Mouse (Mus musculus) myocyte (in vitro differentiated cells): ENCODE data around the gene Klrb1b. TPM values are rescaled to one million over a fixed set of nuclear protein-coding genes. Genes with fewer than 3 reads are reported as not detected.
"Not testable (repeated sequence)": the region's sequence is repeated elsewhere in the genome, so short reads cannot be mapped to it uniquely, and the experiment has no call there.

Experiments used
- H3K27me3 ChIP-seq: one replicate; pipeline ENCODE4 v1.6.1; 2011; ENCODE audit not compliant: control insufficient read depth, insufficient read depth, insufficient read length
- H3K36me3 ChIP-seq: one replicate; pipeline ENCODE4 v1.6.1; 2011; ENCODE audit not compliant: control insufficient read depth, insufficient read depth
- H3K4me2 ChIP-seq: one replicate; pipeline ENCODE4 v1.6.1; 2011; ENCODE audit warnings: low read depth, control low read depth
- H3K4me3 ChIP-seq: one replicate; pipeline ENCODE4 v1.5.1; 2011; ENCODE audit warnings: mild to moderate bottlenecking, control low read depth, moderate library complexity
- H3K79me2 ChIP-seq: one replicate; pipeline ENCODE4 v1.6.1; 2011; ENCODE audit not compliant: control insufficient read depth, insufficient read depth
- H3ac ChIP-seq: one replicate; pipeline ENCODE4 v1.6.1; 2011; ENCODE audit not compliant: control insufficient read depth, insufficient read length
- CEBPB ChIP-seq: IDR thresholded peaks from 2 replicates; pipeline ENCODE4 v1.6.1; 2011; ENCODE audit warnings: mild to moderate bottlenecking, moderate library complexity; ENCODE audit not compliant: poor library complexity, insufficient read depth, severe bottlenecking
- E2F4 ChIP-seq: IDR thresholded peaks from one replicate; pipeline ENCODE4 v1.6.1; 2011; ENCODE audit warnings: mild to moderate bottlenecking, control low read depth, moderate library complexity; ENCODE audit not compliant: insufficient read depth
- MAX ChIP-seq: IDR thresholded peaks from one replicate; pipeline ENCODE4 v1.6.1; 2011; ENCODE audit warnings: low read depth, mild to moderate bottlenecking, control low read depth
- MYOD1 ChIP-seq, 3 experiments: IDR thresholded peaks; one replicate each; pipeline ENCODE4 v1.6.1; 2011; ENCODE audit warnings: control low read depth in 2 of 3, low read depth in 2 of 3, mild to moderate bottlenecking in 2 of 3, moderate library complexity in 1 of 3; ENCODE audit not compliant: insufficient read length in 2 of 3, control insufficient read depth in 1 of 3
- MYOG ChIP-seq, 3 experiments: IDR thresholded peaks; one replicate each; pipeline ENCODE4 v1.6.1; 2011; ENCODE audit warnings: control low read depth in 2 of 3, low read depth in 2 of 3, mild to moderate bottlenecking in 2 of 3; ENCODE audit not compliant: insufficient read length in 2 of 3, control insufficient read depth in 1 of 3, insufficient read depth in 1 of 3
- POLR2A ChIP-seq: IDR thresholded peaks from one replicate; pipeline ENCODE4 v1.6.1; 2011; ENCODE audit warnings: low read depth, mild to moderate bottlenecking, control low read depth, moderate library complexity; ENCODE audit not compliant: insufficient read length
- POLR2AphosphoS2 ChIP-seq: IDR thresholded peaks from one replicate; pipeline ENCODE4 v1.6.1; 2011; ENCODE audit warnings: low read depth, control low read depth; ENCODE audit not compliant: insufficient read length
- REST ChIP-seq: IDR thresholded peaks from one replicate; pipeline ENCODE4 v1.6.1; 2011; ENCODE audit warnings: mild to moderate bottlenecking, control low read depth, moderate library complexity; ENCODE audit not compliant: insufficient read depth, insufficient read length
- SRF ChIP-seq: IDR thresholded peaks from one replicate; pipeline ENCODE4 v1.6.1; 2011; ENCODE audit warnings: low read depth; ENCODE audit not compliant: control insufficient read depth, insufficient read length
- TCF12 ChIP-seq: IDR thresholded peaks from one replicate; pipeline ENCODE4 v1.6.1; 2011; ENCODE audit warnings: mild to moderate bottlenecking, control low read depth; ENCODE audit not compliant: poor library complexity, insufficient read depth, severe bottlenecking
- TCF3 ChIP-seq: IDR thresholded peaks from one replicate; pipeline ENCODE4 v1.6.1; 2011; ENCODE audit warnings: low read depth, control low read depth; ENCODE audit not compliant: insufficient read length
- USF1 ChIP-seq: IDR thresholded peaks from one replicate; pipeline ENCODE4 v1.6.1; 2011; ENCODE audit warnings: low read depth, mild to moderate bottlenecking, control low read depth, moderate library complexity
- polyA plus RNA-seq: library from polyadenylated mRNA; unstranded; fragments of >200 nt; fragmentation: generic; extraction: Trizol; gene quantifications from one replicate; pipeline ENCODE4 v1.2.1, GENCODE M21; 2012; ENCODE audit warnings: missing spikeins

Gene Klrb1b
- polyA plus RNA-seq, 1 experiment = not detected

DNA sequence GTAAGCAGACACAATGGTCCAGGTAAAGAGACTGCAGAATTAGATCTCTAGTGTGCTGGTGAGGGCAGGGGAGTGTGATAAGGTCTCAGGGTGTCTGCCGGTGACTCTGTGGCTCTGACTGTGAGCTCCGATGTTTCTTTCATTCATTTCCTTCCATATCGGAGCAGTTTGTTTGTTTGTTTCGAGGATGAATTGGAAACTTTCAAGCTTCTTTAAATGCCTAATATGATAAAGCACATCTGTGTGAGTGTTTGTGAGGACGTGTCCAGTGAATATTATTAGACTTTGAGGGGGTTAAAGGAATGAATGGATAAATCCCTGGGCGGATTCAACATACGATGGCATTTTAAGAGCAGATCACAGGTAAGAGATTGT is 26.2 kb downstream of the Klrb1b start:
- H3ac ChIP-seq = peak overlapping the region; percentile 58
- H3K4me3 ChIP-seq = peak overlapping the region; percentile 72
- H3K27me3 ChIP-seq = no peaks in the 10 kb centered on the region
- TF ChIP-seq E2F4 (no peak), TCF12 (no peak), POLR2AphosphoS2 (no peak), CEBPB (no peak), POLR2A (no peak), SRF (no peak), MYOG (IDR thresholded peaks at IDR 0.05; ENCODE audit: control insufficient read depth in 1 of 3, insufficient read depth in 1 of 3, insufficient read length in 2 of 3, low read depth in 2 of 3) (no peak), MYOD1 (IDR thresholded peaks at IDR 0.05; ENCODE audit: control insufficient read depth in 1 of 3, insufficient read length in 2 of 3, low read depth in 2 of 3) (no peak), REST (no peak), TCF3 (no peak), MAX (no peak), USF1 (no peak)
- peak overlapping the region; percentile 83 for H3K4me2 ChIP-seq
- no peaks in the 10 kb centered on the region for H3K79me2 ChIP-seq
- H3K36me3 ChIP-seq = no peaks in the 10 kb centered on the region

DNA sequence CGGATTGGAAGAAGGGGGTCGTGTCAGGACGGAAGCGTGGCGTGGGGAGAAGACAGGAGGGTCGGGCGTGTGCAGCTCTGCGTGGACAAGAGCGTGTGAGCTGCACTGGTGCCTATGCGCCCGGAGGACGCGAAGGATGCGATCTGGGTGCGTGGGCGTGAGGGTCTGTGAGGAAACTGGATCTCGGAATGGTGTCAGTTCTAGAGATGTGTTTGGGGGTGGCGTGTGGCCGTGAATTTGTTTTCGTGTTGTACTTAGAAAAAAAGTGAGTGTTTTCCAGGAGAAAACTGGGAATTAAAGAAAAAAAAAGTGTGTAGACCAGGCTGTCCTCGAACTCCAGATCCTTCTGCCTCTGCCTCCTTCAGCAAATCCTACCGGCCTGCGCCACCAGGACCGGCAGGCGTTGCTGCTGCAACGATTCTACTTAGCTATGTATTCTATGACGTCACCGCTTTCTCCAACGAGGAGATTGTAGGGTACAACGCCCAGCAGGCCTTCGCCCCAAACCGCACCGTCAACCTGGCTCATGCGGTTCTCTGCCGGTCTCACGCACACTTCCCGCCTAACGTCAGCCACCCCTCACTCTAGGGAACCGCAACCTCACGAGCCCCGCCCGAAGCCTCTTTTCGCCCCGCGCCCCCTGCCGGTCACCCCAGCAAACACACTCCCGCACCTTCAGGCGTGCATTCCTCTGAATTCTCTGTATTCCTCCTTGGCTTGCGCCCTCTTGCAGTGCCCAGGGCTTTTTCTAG is 26.8 kb downstream of the Klrb1b start:
- H3ac ChIP-seq = peak overlapping the region; percentile 58
- peak overlapping the region; percentile 72 for H3K4me3 ChIP-seq
- peak overlapping the region; percentile 83 for H3K4me2 ChIP-seq
- not testable (repeated sequence) for H3K36me3 ChIP-seq, H3K27me3 ChIP-seq, H3K79me2 ChIP-seq
- peak; percentile 21 for TF ChIP-seq POLR2AphosphoS2

DNA sequence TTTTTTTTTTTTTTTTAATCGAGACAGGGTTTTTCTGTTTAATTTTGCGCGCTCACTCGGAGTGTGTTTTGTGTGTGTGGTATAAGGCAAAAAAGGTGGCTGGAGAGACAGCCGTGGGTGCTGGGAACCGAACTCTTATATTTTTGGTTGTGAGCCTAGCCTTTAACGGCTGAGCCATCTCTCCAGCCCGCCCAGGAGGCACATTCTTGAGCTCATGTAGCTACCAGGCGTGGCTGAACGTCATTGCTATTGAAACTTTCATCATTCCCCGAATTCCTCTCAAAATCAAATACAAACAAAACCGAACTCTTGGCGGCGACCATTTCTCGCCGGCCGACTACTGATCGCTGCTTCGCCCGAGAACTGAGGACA is 27.4 kb downstream of the Klrb1b start:
- not testable (repeated sequence) for H3K79me2 ChIP-seq, H3K36me3 ChIP-seq, H3K27me3 ChIP-seq
- Histone ChIP-seq H3K4me3 (peak overlapping the region; percentile 72), H3ac (peak overlapping the region; percentile 58), H3K4me2 (peak overlapping the region; percentile 75)
- TF ChIP-seq E2F4 = peak; percentile 40

DNA sequence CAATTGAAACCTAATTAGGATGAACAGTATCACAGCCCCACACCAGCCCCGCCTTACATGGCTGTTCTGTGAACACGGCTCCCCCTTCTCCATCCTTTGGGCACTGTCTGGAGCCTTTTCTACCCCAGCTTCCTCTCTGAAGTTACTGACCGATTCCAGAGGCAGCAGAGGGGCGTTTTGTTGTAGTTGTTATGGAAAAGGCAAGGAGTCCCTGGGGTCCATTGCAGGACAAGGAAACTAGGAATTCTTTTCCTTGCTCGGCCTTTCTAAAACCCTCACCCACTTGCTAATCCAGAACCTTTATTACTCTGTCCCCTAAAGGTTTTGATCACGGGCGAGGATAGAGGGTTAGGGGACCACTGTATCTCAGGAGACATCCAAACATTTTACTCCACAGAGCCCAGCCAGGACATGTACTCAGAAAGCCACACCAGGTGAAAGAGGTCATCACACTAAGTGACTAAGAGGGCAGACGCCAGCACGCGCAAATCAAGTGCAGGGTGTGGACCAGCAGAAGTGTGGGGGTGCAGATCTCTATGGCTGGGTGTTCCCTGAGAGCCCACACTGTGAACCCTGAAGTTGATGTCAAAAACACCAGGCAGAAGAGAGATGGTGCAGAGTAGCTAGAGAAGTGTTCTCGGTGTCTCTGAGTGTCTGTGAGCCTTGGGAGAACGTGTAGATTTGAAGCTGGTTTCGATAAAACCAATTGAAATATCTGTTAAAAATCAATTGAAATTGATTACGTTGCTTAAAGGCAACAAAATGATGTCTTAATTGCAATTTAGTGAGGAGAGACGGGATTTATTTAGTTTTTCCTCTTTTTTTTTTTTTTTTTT is 28.0 kb downstream of the Klrb1b start:
- Histone ChIP-seq H3K4me3 (peak overlapping the region; percentile 72), H3K27me3 (no peaks in the 10 kb centered on the region), H3K79me2 (no peaks in the 10 kb centered on the region), H3K4me2 (peak overlapping the region; percentile 75), H3K36me3 (no peaks in the 10 kb centered on the region), H3ac (peak overlapping the region; percentile 58)
- TF ChIP-seq POLR2A = no peak
- no peak for TF ChIP-seq POLR2AphosphoS2
- TF ChIP-seq TCF3 = no peak
- TF ChIP-seq REST = no peak
- TF ChIP-seq SRF = no peak
- TF ChIP-seq TCF12 = no peak
- no peak for TF ChIP-seq USF1
- TF ChIP-seq MAX = no peak
- no peak for TF ChIP-seq CEBPB
- TF ChIP-seq E2F4 = no peak

DNA sequence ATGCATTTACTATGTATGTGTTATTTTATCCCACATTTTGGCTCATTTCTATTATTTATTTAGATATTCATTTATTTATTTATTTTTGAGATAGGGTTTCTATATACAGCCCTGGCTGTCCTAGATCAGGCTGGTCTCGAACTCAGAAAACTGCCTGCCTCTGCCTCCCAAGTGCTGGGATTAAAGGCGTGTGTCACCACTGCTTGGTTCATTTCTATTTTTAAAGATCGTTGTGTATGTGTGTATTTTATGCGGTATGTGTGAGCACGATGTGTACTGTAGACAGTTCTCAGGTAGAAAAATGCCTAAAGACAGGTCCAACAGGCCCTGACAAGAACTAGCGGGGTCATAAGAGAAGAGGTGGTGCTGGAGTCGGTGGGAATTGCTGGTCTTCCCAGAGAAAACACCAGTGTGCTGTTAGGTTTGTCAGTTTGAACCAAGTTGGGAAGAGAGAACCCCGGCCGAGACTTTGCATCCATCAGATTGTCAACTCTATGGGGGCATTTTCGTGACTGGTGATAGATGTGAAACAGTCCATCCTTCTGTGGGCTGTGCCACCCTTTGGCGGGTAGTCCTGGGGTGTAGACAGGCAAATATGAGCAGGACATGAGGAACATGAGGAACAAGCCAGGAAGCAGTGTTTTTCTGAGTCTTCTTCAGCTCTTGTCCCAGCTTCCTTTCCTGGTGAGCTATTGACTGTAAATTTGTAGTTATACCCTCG is 28.8 kb downstream of the Klrb1b start:
- TF ChIP-seq TCF3 = no peak
- no peak for TF ChIP-seq REST
- no peak for TF ChIP-seq MAX
- TF ChIP-seq POLR2AphosphoS2 = no peak
- no peak for TF ChIP-seq MYOD1 (IDR thresholded peaks at IDR 0.05; ENCODE audit: control insufficient read depth in 1 of 3, insufficient read length in 2 of 3, low read depth in 2 of 3)
- no peak for TF ChIP-seq POLR2A
- TF ChIP-seq MYOG (IDR thresholded peaks at IDR 0.05; ENCODE audit: control insufficient read depth in 1 of 3, insufficient read depth in 1 of 3, insufficient read length in 2 of 3, low read depth in 2 of 3) = no peak
- TF ChIP-seq E2F4 = no peak
- no peak for TF ChIP-seq CEBPB
- no peak for TF ChIP-seq TCF12
- TF ChIP-seq USF1 = no peak
- TF ChIP-seq SRF = no peak
- no peak overlapping the region for H3K4me2 ChIP-seq
- H3K27me3 ChIP-seq = no peaks in the 10 kb centered on the region
- no peaks in the 10 kb centered on the region for H3K79me2 ChIP-seq
- no peak overlapping the region for H3K4me3 ChIP-seq
- no peak overlapping the region for H3ac ChIP-seq
- H3K36me3 ChIP-seq = no peaks in the 10 kb centered on the region
